Mouse (Mus musculus): ENCODE measurements around the gene Mpp5.

Mpp5 gene

DNA sequence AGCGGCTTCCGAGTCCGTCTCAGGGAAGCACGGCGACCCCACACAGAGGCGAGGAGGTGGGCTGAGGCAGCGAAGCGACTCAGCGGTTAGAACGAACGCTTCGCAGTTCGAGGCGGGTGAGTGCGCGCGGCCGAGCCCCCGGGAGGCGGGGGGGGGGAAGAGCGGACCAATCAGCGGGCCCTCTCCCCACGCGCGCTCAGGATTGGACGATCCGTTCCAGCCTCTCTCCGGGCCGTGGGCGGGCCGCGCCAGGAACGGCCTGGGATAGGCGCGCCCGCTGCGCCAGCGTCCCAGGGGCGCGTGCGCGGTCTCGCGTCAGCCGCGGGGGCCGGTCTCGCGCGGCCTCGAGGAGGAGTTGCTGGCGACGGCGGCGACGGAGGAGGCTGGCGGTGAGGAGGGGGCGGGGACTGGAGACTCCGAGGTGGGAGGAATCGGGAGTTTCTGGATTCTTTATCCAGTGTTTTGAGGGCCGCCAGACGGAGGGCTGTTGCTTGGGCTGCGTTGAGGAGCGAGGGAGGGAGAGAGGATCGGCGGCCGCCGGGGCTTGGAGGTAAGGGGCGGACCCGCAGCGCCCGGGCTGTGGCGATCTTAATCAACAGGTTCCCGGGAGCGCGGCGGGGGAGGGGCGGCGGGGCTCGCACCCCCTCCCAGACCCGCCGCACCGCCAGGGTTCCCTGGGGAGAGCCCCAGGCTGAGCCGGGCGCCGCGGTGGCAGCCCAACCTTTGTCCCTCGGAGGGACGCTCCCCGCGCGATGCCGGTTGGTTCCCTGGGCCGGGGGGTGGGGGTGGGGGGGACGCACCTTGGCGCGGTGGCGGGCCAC is at the start of gene Mpp5:
Gene Mpp5 (plus strand): TSS at position 351 of the 821 bp plus-strand sequence.
- DNase-seq (ENCODE audit: low spot score) = peak; percentile 93

DNA sequence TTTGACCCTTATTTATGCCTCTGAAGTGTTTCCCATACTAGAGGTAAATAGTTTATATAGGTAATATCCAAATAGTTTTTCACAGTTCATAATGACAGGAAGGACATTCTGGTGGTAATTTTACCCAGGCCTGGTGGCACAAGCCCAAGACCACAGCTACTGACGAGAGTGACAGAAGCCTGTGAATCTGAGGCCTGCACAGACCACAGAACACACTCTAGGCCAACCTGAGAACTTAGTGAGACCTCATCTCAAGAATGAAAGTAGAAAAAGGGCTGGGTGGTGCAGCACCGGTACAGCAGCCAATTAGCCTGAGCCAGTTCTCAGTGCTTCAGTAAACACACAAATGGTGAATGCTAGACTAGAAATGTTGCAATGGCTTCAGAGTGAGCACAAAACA is 30.9 kb upstream of the Mpp5 start:
- DNase-seq (ENCODE audit: low spot score) = no peak

DNA sequence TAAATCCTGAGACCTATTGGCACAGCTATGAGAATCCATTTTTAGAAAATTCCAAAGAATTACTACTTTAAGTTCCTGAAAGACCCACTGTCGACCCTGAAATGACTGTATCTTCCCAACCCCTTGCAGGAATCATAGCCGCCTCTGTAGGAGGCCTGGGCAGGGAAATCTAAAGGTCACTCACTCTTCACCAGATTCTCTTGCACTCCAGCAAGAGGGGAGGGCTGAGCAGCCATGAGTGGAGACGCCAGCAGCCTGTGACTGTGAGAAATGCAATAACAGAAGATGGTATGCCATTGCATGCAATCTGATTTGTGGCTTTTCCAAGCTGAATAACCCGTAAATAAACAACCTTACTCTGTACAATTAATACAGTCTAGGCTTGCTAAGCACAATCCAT is 21.0 kb upstream of the Mpp5 start:
- DNase-seq (ENCODE audit: low spot score) = no peak

DNA sequence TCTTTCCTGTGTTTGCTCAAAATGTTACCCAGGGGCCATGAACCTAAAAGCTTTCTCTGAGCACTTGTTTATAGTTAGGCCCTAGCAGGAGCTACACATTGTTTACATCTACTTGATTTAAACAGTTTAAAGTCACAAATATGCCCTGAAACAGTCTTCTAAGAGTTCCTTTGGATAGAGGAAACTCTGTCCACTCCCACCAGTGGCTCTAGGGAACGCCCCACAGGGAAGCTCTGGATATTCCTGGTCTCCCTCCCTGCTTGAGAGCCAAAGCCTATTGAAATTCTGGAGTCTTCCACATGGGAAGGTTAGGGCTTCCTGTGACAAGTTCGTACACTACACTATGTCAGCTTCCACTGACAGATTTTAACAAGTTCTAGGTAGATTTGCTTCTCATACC is 9.1 kb upstream of the Mpp5 start:
- DNase-seq (ENCODE audit: low spot score) = no peak

DNA sequence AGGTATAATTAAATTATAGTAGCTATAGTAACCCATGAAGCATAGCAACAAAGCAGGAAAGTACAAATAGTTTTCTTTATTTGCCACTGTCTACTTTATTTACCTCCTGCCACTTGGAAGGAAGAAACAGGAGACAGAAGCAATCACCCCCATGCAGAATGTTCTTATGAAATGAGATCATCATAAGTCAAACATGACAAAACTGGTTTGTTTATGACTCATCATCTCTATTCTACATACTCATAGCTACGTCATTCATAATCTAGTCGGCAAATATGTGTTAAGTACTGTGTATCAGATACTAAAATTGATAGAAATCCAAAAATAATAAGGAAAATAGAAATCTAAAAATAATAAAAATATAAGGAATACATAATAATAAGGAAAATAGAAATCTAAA is 8.4 kb upstream of the Mpp5 start:
- DNase-seq (ENCODE audit: low spot score) = no peak

DNA sequence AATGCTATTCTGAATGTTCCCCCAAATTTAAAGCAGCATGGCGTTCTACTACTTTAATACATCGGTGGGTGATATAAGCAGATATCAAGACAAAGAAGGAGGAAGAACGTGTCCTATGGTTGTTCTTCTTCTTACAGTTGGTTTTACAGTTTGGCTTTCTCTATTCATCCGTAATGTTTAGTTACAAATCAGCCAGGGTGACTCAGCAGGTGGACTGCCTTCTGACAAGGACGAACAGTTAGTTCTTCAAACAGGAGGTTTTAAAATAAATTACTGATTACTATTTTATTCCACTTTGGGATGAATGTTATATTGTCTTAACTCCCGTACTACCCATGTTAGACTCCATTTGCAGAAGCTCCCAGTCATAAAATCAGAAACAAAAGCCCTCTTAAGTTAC is 2.5 kb upstream of the Mpp5 start:
- no peak for DNase-seq (ENCODE audit: low spot score)

DNA sequence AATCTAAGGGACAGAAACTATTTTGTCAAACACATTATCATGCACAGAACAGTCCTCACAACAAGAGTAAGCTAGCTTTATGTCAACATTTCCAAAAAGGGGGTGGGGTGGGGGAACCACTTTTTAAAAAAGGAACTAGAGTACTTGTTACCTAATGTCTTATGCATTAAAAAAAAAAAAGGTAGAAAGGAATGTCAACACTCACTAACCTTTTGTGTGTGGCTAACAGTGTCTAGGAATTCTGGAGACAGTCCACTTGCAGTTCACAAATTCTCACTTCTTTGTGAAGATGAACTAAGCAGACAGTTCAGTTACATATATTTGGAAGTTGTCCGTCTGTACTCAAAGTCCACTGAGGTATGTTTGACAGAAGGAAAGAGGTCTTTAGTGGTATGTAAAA is 1.3 kb upstream of the Mpp5 start:
- no peak for DNase-seq (ENCODE audit: low spot score)

DNA sequence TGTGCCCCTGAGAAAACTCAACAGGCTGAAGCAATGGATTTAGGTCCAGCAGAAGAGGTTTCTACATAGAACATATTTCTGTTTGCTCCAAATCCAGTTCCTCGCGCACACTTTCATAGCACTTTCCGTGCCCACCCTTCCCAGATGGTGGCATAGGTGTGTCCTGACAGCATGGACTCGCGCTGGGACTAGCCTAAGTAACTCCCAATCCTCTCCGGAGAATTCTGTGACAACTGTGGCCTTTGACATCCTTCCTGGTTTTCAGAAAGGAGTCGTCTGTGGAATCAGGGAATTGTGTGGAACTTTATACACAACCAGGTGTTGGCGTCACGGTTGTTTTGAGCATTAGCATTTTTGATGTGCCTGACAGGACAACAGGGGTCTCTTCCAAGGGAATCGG is 594 bp upstream of the Mpp5 start:
- no peak for DNase-seq (ENCODE audit: low spot score)

DNA sequence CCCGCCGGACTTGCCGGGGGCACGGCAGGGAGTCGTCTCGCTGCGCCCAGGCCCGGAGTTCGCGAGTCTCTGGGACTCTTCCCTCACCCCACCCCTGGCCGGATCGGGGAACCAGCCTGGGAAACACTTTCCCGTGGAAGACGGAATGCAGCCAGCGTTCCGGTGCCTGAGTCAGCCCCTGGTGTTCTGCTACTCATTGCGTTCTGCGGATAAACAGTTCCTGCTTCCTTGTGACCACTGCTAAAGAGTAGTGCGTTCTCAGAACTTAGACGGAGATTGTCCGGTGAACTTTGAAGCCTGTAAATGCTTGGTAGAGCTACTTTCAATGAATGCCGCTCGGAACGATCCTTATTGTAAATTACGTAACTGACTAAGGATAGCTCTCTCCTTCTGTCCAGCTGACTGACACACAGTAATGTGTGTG is 683 bp downstream of the Mpp5 start:
- peak; percentile 55 for DNase-seq (ENCODE audit: low spot score)

DNA sequence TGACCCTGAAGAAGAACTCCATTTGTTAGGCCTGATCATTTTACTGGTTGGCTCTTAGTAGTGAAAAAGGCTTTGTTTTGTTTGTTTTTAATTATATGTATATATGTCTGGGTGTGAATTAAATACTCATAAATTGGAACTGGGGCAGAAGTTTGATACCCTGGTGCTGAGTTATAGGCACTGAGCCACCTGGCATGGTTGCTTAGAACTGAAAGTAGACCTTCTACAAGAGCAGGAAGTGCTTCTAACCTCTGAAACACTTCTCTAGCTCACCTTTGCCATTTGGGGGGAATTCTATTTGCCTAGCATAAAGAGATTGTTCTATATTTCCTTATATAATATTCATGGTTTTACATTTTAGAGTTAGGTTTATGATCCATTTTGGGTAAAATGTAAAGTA is 13.3 kb downstream of the Mpp5 start:
- DNase-seq (ENCODE audit: low spot score) = no peak

DNA sequence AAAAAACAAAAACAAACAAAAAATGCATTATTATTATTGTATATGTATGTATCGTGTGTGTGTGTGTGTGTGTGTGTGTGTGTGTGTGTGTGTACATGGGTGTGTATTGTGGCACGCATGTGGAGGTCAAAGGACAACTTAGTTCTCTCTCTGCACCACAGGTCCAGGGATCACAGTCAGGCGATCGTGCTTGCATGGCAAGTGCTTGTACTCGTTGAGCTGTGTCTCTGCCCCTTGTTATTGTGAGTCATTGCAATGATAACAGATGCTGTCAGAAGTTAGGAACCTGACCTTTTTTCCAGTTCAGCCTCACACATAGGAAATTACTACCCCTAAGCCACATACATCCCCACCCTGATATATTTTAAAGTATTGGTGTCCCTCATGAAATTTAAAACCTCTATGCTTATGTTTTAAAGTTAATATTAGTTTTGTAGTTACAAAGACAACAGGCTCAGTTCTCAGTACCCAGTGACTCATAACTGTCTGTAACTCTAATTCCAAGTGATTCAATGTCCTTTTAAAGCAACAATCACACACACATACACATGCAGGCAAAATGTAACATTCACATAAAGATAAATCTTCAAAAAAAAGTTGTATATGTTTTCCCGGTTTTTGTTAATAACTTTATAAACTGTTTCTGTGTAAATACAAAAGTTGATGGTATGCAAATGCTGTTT is 20.5 kb downstream of the Mpp5 start:
- DNase-seq (ENCODE audit: low spot score) = no peak

DNA sequence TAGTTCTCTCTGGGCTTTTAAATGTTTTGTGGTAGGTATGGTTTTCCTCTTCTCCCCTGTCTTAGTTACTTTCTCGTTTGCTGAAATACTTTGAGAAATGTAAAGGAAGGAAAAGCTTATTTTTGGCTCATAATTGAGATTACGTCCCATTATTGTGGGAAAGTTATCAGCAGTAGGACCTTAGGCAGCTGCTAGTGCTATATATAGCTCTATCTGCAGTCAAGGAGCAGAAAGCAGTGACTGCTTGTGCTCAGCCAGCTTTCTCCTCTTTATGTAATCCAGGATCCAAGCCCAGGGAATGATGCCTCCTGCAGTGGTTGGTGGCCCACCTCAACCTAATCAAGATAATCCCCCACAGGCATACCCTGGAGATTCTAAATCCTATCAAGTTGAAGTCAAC is 24.5 kb downstream of the Mpp5 start:
- no peak for DNase-seq (ENCODE audit: low spot score)

DNA sequence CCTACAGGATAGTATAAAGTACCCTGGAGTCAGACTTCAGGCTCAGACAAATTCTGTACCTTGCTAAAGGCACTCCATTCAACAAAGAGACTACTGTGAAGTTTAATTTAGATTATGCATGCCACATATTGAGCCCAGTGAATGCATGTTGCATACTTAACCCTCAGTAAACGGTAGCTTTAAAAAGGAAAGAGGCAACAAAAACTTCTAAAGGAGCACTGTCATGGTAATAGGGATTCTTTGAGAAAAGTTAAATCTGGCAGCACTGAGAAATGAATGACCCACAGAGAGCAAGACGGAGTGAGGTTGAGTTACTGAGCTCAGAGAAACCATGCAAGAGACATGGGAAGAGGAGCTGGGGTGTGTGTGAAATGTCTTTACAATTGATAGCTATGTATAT is 29.2 kb downstream of the Mpp5 start:
- no peak for DNase-seq (ENCODE audit: low spot score)

DNA sequence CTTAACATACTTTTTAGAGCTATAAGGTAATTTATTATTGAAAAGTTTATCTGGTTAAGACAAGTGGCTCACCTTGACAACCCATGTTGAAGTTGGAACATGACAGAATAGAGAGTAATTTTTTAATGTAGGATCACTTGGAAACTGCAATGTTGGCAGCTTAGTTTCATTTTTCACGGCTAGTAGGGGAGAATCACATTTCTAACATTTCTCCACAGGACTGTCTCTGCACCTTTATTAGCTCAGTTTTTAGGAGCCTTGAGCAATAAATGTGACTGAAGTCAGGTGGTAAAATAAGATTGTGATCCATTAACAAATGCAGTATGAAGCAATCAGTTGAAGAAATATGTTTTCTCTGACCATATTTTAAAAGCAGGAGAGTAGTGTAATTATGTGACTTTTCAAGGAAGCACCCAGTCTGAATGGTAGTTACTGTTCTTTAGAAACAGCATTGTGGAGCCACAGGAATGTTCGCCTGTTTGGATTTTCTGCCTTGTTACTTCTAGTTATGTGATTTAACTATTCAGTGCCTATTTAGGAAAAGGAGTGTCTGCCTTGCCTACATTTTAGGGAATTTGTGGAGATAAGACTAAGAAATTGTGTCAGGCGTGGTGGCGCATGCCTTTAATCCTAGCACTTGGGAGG is 29.8 kb downstream of the Mpp5 start:
- no peak for DNase-seq (ENCODE audit: low spot score)

DNA sequence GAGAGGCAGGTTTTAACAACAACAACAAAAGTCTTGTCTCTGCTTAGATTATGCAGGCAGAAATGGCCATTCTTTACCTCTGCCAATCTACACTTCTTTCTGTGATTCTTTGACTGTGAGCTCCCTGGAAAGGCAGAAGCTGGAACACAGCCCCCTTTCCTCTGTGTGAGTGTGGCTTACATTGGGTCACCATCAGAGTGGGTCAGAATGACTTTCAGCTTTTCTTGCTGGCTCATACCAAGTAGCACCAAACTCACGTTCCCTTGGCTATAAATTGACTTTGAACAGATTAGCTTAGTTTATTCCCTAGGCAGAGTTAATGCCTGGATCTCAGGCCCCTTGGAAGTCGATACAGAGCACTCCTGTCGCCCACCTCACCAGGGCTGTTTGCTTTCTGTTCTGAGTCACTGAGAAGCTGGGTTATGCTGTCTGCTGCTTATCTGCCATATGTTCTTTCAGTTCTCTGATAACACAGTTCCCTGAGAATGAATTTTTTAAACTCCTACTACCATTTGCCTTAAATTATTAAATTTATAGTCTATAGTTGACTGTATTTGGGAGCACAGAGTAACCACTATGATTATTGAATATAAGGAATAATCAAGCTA is 39.7 kb downstream of the Mpp5 start:
- DNase-seq (ENCODE audit: low spot score) = no peak

DNA sequence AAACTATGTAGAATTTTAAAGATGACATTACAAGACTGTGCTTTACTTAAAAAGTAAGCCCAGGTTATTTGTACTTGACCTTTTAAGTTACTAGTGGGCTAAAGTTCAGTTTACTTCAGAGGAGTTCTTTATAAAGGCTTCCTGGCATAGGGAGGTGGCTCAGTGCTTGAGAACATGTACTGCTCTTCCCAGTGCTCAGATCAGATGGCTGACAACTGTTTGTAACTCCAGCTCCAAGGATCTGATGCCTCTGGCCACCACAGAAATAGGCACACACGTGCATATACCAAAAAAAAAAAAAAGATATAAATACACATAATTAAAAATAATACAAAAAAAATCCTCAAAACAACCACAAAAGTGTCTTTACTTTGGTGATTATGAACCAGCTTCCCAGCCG is 42.1 kb downstream of the Mpp5 start:
- no peak for DNase-seq (ENCODE audit: low spot score)

DNA sequence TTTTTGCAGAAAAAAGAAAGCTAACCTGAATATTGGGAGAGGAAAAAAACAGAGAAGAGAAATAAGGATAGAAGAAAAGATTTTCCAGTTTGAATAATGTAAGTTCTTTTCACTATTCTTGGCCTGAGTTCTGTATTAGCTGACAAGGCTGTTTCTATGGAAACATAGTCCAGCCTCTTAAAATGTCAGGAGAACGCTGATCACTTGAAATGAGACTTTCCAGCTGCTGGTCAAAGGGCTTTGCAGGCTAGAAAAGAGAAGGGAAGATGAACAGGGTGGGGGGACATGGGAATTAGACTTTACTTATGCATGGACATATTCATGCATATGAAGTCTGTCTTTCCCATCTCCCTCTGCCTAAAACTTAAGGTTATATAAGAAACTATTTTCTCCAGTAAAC is 45.5 kb downstream of the Mpp5 start:
- no peak for DNase-seq (ENCODE audit: low spot score)

DNA sequence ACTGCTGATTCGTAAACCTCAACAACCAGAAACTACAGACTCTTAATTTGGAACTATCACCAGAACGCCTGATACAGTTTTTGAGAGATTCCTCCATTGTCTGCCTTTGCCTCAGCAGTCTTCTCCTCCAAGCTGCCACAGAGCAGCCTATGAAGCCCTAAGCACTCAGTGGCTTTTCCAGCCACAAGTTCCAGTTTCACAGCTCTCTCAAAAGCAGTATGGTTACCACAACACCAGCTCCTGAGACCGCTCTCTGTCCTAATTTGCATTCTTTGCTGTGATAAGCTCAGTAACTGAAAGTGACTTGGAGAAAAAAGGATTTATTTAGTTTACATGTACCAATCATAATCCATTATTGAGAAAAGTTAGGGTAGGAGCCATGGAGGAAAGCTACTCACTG is 51.3 kb downstream of the Mpp5 start:
- DNase-seq (ENCODE audit: low spot score) = no peak

DNA sequence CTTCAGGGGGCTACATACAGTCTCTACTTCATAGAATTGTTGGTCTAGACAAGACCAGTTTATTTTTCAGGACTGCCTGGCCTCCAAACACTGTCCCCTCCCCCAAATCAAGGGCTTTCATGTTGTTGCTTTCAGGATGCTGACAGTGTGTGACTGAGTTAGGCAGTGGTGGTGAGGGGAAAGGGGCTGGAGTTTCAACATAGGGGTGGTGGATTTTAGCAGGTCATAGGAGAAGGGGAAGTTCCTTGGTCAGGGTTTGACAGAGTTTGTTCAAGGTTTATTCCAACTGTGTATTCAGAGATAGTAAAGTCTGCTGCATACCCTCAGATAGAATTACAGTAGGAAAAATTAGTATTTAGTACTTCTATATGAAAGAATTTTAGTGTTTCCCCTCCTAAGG is 53.1 kb downstream of the Mpp5 start:
- DNase-seq (ENCODE audit: low spot score) = no peak

DNA sequence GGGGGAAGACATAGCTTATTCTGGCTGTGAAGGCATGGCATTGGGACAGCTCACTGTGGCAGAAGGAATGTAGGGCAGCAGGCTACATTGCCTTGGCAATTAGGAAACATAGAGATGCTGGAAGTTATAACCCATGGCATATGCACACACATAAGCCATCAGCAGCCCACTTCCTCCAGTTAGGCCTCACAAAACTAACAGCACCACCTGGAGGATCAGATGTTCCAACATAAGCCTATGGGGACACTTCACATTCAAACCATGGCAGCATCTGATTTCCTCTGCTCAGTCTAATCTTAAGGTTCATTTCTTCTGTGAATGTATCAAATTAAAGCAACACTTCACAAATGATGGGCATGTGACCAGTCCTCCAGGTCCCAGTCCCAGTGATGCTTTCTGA is 65.7 kb downstream of the Mpp5 start:
- DNase-seq (ENCODE audit: low spot score) = no peak

DNA sequence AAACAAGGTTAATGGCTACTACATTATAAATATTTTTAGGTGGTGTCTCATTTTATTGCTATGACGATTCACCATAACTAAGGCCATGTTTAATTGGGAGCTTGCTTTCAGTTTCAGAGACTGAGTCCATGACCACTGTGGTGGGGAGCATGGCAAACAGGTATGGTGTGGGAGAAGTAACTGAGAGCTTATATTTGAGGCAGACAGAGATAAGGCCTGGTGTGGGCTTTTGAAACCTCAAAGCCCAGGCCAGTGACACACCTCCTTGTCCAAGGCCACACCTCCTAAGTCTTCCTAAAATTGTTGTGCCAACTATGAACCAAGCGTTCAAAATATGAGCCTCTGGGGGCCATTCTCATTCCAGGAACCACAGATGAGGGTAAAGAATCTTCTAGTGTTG is 85.8 kb downstream of the Mpp5 start:
- DNase-seq (ENCODE audit: low spot score) = no peak

DNA sequence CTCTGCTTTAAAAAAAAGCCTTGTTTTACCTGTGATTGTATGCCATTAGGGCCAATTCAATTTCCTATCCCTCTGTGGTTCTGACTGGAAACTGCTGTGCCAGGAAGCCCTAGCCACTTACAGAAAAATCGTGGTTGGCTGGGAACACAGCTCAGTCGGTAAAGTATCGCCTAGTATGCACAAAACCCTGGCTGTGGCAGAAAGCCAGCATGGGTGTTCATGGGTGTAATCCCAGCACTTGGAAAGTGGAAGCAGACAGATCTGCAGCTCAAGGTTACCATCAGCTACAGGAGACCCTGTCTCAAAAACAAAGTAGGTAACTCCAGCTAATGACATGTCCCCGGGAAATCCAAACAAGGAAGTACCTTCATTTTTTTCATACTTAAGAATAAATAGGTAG is 91.2 kb downstream of the Mpp5 start:
- DNase-seq (ENCODE audit: low spot score) = no peak

DNA sequence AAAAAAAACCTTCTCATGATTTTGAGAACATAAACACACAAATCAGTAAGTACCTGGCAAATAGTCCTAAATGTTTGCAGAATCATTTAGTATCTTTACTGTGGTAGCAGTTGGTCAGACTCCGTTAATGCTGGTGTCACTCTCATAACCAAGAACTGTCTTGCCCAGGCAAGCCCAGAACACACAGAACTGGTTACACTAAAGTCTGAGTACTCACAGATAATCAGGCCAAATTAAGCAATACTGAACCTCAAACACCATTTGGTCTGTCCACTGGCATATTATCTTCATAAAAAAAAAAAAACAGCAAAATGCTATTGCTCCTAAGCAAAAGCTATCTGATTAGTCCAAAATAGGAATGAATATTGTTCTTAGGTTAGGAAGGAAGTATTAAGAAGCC is 93.7 kb downstream of the Mpp5 start:
- DNase-seq (ENCODE audit: low spot score) = no peak
